Mouse (Mus musculus) lung, embryonic 14.5 days (tissue): ENCODE data around the gene 1700029I15Rik. TPM values are rescaled to one million over a fixed set of nuclear protein-coding genes. Genes with fewer than 3 reads are reported as not detected.
A peak's percentile ranks its signal among the peaks of the same experiment; 100 is the strongest.

ENCODE experiments used
- ATAC-seq: fragments of 200-750 bp; cut with Nextera tagmentation; 2 replicates; pipeline ENCODE4 v1.8.0; 2017; ENCODE audit warnings: mild to moderate bottlenecking, moderate TSS enrichment, moderate library complexity; ENCODE audit not compliant: insufficient read depth
- DNase-seq: peaks from one replicate; pipeline ENCODE4 v3.0.0-alpha.2; 2015
- H3K27ac ChIP-seq: fragments of 300-500 bp; sonication (generic); 2 replicates; pipeline ENCODE4 v1.5.1; 2014; ENCODE audit warnings: low read depth, mild to moderate bottlenecking, moderate library complexity
- H3K27me3 ChIP-seq: fragments of 300-500 bp; sonication (generic); 2 replicates; pipeline ENCODE4 v1.6.1; 2014; ENCODE audit warnings: low read length, control low read depth; ENCODE audit not compliant: insufficient read depth
- H3K36me3 ChIP-seq: fragments of 300-500 bp; sonication (generic); 2 replicates; pipeline ENCODE4 v1.6.1; 2014; ENCODE audit warnings: control low read depth; ENCODE audit not compliant: insufficient read depth
- H3K4me1 ChIP-seq: fragments of 300-500 bp; sonication (generic); 2 replicates; pipeline ENCODE4 v1.6.1; 2014; ENCODE audit warnings: antibody characterized with exemption, control low read depth; ENCODE audit not compliant: insufficient read depth
- H3K4me2 ChIP-seq: fragments of 300-500 bp; sonication (generic); 2 replicates; pipeline ENCODE4 v1.6.1; 2014; ENCODE audit warnings: mild to moderate bottlenecking
- H3K4me3 ChIP-seq: fragments of 300-500 bp; sonication (generic); 2 replicates; pipeline ENCODE4 v1.5.1; 2014; ENCODE audit warnings: low read depth, low read length
- H3K9ac ChIP-seq: fragments of 300-500 bp; sonication (generic); 2 replicates; pipeline ENCODE4 v1.6.1; 2014
- H3K9me3 ChIP-seq: fragments of 300-500 bp; sonication (generic); 2 replicates; pipeline ENCODE4 v1.6.1; 2016; ENCODE audit warnings: low read depth, low read length, control low read depth
- CTCF ChIP-seq: IDR thresholded peaks from 2 replicates; pipeline ENCODE4 v1.5.1; 2016; ENCODE audit warnings: antibody characterized with exemption, low read depth
- WGBS: fragments of 180-500 bp; shearing (Covaris S2); extraction: QIAGEN DNeasy Blood & Tissue Kit; methylation state at CpG from one replicate; pipeline ENCODE4 v1.1.7; 2014; 5-methylcytosine and 5-hydroxymethylcytosine counted together
- microRNA-seq: library from miRNA; unstranded; fragments of <30 nt; microRNA quantifications from one replicate; pipeline ENCODE4, GENCODE M21; 2016; ENCODE audit warnings: borderline number of aligned reads
- polyA plus RNA-seq: library from polyadenylated mRNA; unstranded; fragments of >200 nt; fragmentation: Nextera tagmentation; extraction: Ambion mirVana; gene quantifications from 2 replicates; pipeline ENCODE4 v1.2.1, GENCODE M21; 2014

Gene 1700029I15Rik
- polyA plus RNA-seq, 1 experiment from 2014 or later = 1.1 TPM

GRCm38 (mm10) chr2:92430723-92431541 is 48.6 kb downstream of the 1700029I15Rik start:
- H3K27me3 ChIP-seq = no peaks in the 10 kb centered on the region
- H3K4me3 ChIP-seq = peak overlapping the region; percentile 85
- peak overlapping the region; percentile 68; the same call in 1 of the 2 replicates for H3K27ac ChIP-seq
- peaks cover 41% of the 10 kb centered on the region for H3K4me1 ChIP-seq
- WGBS = 50% methylated on average over 21 of the region's 21 CpGs
- peak; percentile 26; the same call in 1 of the 2 replicates for TF ChIP-seq CTCF
- peak overlapping the region; percentile 41; the same call in 1 of the 2 replicates for H3K9ac ChIP-seq
- no peaks in the 10 kb centered on the region for H3K9me3 ChIP-seq
- peak overlapping the region; percentile 83 for H3K4me2 ChIP-seq
- H3K36me3 ChIP-seq = peaks cover 6% of the 10 kb centered on the region; the same call in 1 of the 2 replicates
- DNase-seq = peak; percentile 69
- ATAC-seq = peak; percentile 17; the same call in 1 of the 2 replicates

- H3K4me3 ChIP-seq = peak overlapping the region; percentile 85
- WGBS = 30% methylated on average over 11 of the region's 11 CpGs
- no peaks in the 10 kb centered on the region for H3K9me3 ChIP-seq
- H3K4me1 ChIP-seq = peaks cover 36% of the 10 kb centered on the region
- DNase-seq = no peak
- ATAC-seq = no peak
- no peaks in the 10 kb centered on the region for H3K27me3 ChIP-seq
- H3K27ac ChIP-seq = peak overlapping the region; percentile 68
- H3K9ac ChIP-seq = peak overlapping the region; percentile 41
- peak overlapping the region; percentile 83 for H3K4me2 ChIP-seq
- no peak for TF ChIP-seq CTCF
- H3K36me3 ChIP-seq = peaks cover 1% of the 10 kb centered on the region; the same call in 1 of the 2 replicates
Measured at GRCm38 (mm10) chr2:92431611-92432179, 49.4 kb downstream of the 1700029I15Rik start.

DNA sequence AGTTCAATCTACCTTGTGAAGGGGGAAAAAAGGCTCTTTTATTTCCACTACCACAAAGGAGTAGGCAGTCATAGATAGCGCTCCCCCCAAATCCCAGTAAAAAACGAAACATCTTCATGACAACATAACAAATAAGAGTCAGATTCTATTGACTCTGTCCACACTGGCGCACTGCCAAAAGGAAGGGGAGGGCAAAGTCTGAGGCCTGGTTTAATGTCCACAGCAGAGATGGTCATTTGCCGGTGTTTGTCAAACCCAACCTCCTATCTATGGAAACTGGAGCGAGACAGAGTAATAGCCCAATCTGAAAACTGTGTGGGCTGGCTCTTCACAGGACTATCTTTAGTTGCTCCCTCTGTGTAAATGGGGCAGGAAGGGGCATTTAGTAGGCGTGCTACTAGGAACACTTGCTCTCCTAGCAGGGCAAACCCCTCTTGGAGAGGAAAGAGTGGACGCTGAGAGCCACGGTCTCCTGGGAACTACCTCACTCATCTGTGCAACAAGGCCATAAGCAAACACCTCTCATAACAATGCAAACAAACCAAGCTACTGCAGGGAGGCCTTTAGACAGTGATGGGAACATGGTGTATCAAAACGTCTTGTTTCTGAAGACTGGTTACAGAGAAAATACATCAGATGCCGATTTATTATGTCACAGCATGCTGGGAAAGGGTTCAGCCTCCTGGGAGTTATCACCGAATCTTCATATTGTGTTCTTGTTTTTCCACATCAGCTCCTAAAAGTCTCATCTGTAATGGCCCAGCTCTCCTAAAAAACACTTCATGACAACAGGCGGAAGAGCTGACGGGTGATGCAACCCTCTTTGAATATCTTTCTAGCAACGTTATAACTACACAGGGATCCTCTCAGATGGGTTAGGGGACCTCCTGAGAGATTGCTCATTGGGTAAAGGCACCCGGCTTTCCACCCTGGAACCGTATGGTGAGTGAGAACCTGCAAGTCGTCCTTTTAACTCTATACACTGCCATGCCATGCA is 50.3 kb downstream of the 1700029I15Rik start:
- DNase-seq (peak; percentile 72), ATAC-seq (no peak)
- H3K36me3 ChIP-seq = no peaks in the 10 kb centered on the region
- H3K27me3 ChIP-seq = no peaks in the 10 kb centered on the region
- peak overlapping the region; percentile 83 for H3K4me2 ChIP-seq
- 24% methylated on average over 17 of the region's 17 CpGs for WGBS
- TF ChIP-seq CTCF = no peak
- H3K4me1 ChIP-seq = peaks cover 29% of the 10 kb centered on the region
- no peaks in the 10 kb centered on the region for H3K9me3 ChIP-seq
- peak overlapping the region; percentile 80 for H3K9ac ChIP-seq
- peak overlapping the region; percentile 68; the same call in 1 of the 2 replicates for H3K27ac ChIP-seq
- H3K4me3 ChIP-seq = peak overlapping the region; percentile 85

DNA sequence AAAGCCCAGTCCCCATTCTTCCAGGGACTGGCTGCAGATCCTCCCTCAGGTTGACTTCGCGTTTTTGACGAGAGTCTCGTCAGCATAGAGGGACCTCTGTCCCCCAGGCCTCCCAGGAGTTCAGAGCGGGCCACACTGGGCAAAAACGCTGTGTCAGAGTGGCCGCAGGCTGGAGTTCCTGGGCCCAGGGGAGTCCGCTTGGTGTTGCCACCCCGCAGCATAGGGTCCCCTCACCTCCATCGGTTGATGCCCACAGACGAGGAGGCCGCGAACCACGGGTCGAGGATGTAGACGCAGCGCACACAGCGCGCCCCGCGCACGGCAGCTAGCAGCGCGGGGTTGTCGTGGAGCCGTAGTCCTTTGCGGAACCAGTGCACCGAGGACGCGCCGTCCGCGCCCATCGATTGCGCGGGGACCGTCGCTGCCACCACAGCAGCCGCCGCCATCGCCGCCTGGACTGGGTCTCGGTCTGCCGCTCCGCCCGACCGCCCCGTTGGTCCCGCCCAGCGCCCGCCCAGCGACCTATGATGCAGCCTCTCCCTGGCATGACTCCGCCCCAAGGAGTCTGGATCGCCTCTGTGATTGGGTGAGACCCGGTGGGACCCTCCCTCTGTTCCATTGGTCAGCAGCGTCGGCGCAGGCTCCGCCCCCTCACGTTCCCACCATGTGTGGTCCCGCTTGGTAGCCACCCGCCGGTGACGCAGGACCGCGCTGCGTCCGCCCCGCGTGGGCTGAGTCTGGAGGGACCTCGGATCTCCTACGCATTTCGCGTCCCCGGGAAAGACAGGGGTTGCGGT is 51.4 kb downstream of the 1700029I15Rik start, which contains the start of gene Cry2:
TSS of gene Cry2 (minus strand) at position 466 of the 797 bp plus-strand sequence.
- DNase-seq = peak; percentile 99

DNA sequence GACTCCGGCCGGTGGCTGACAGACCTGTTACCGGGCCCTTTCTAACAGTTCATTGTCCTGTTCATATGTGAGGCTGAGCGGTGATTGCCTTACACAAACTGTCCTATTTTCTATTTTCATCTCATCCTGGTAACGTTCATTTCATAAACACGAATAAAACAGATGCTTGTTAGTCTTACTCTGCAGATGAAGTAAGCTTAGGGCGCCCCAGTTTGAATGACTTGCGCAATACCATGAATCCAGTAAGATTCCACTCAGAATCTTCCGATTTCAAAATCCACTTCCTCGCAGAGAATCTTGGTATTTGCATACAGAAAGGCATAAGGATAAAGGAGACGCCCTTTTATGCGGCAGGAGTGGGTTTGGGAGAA is 52.0 kb downstream of the 1700029I15Rik start:
- Histone ChIP-seq H3K4me3 (peak overlapping the region; percentile 85), H3K27me3 (no peaks in the 10 kb centered on the region), H3K27ac (peak overlapping the region; percentile 26), H3K4me1 (peaks cover 20% of the 10 kb centered on the region), H3K4me2 (peak overlapping the region; percentile 83), H3K36me3 (no peaks in the 10 kb centered on the region), H3K9me3 (no peaks in the 10 kb centered on the region), H3K9ac (peak overlapping the region; percentile 40)
- peak; percentile 55 for DNase-seq
- no peak for ATAC-seq
- TF ChIP-seq CTCF = no peak
- 5% methylated on average over 12 of the region's 12 CpGs for WGBS

More for the DNA sequence above, 51.4 kb downstream of the 1700029I15Rik start, which contains the start of gene Cry2:
- Histone ChIP-seq H3K27ac (peak within 1 kb of the TSS; percentile 55), H3K9me3 (no peaks in the 10 kb centered on the region), H3K27me3 (no peaks in the 10 kb centered on the region), H3K4me1 (peaks cover 26% of the 10 kb centered on the region), H3K9ac (peak within 1 kb of the TSS; percentile 80), H3K4me3 (peak within 1 kb of the TSS; percentile 85), H3K4me2 (peak within 1 kb of the TSS; percentile 83), H3K36me3 (no peaks in the 10 kb centered on the region)
- WGBS = under 1% methylated on average over 72 of the region's 76 CpGs
- ATAC-seq = peak; percentile 98
- no peak for TF ChIP-seq CTCF

GRCm38 (mm10) chr2:92435023-92435422 is 52.7 kb downstream of the 1700029I15Rik start:
- H3K4me2 ChIP-seq = peak overlapping the region; percentile 83
- ATAC-seq (no peak), DNase-seq (no peak)
- no peaks in the 10 kb centered on the region for H3K27me3 ChIP-seq
- WGBS = 47% methylated on average over 6 of the region's 6 CpGs
- no peaks in the 10 kb centered on the region for H3K36me3 ChIP-seq
- peak overlapping the region; percentile 40 for H3K9ac ChIP-seq
- H3K4me1 ChIP-seq = peaks cover 20% of the 10 kb centered on the region
- no peaks in the 10 kb centered on the region for H3K9me3 ChIP-seq
- no peak overlapping the region for H3K27ac ChIP-seq
- 0 out of 2 replicates have a peak overlapping the region, but pooled peaks have one; percentile 85 for H3K4me3 ChIP-seq
- TF ChIP-seq CTCF = no peak

Small RNA genes lying within 50 kb of the gene (microRNA-seq; reads per million reads assigned to microRNA genes)
- not detected for gene Mir7000

Other genes starting within 250 kb of the 1700029I15Rik start
- gene Pex16, start 7.9 kb upstream of the 1700029I15Rik start, polyA plus RNA-seq = 16.6 and 19.8 TPM in 2 replicates
- gene Large2, start 7.7 kb upstream of the 1700029I15Rik start, polyA plus RNA-seq = 15.3 and 16.6 TPM in 2 replicates
- gene Mapk8ip1, start 18.7 kb downstream of the 1700029I15Rik start, polyA plus RNA-seq = 6.2 TPM in 2 replicates
- 19.9 and 22.0 TPM in 2 replicates for gene Cry2, start 51.5 kb downstream of the 1700029I15Rik start, polyA plus RNA-seq
- gene Slc35c1, start 78.0 kb downstream of the 1700029I15Rik start, polyA plus RNA-seq = 14.7 and 16.9 TPM in 2 replicates
- 1.7 and 1.8 TPM in 2 replicates for gene Chst1, start 217.2 kb downstream of the 1700029I15Rik start, polyA plus RNA-seq